Mouse (Mus musculus): ENCODE data around the gene 2310022A10Rik.

DNA sequence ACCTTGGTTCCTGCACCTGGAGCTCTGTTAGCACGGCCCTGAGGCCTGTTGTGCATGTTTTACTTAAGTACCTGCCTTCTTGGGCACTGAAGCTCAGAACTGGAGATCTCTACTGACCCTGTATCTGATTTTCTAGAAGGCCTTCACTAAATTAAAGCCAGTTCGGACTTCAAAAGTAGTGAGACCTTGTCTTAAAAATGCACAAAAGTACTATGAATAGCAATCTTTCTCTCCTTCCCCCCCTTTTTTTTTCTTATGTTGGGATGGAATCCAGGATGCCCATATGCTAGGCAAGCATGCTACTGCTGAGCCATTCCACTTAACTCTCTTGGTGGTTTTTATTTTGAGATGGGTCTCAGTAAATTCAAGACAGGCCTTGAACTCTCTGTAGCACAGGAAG, 49.1 kb downstream of the 2310022A10Rik start:
- TF ChIP-seq GATA1 (IDR thresholded peaks at IDR 0.05; ENCODE audit: borderline replicate concordance, low read length) (no peak), FLI1 (IDR thresholded peaks at IDR 0.05; ENCODE audit: low read length) (no peak)
